Mouse (Mus musculus) cerebellum, adult 2 months (tissue): ENCODE data around the gene Inpp4a.

ENCODE experiments used
- CTCF ChIP-seq: fragments of 200-500 bp; IDR thresholded peaks from 2 replicates; pipeline ENCODE4 v1.5.1; 2011; ENCODE audit warnings: low read depth, mild to moderate bottlenecking, control low read depth, low read length, moderate library complexity, borderline replicate concordance; ENCODE audit not compliant: insufficient read depth
- POLR2A ChIP-seq: fragments of 200-500 bp; IDR thresholded peaks from 2 replicates; pipeline ENCODE4 v1.6.1; 2011; ENCODE audit warnings: low read length, control low read depth, borderline replicate concordance; ENCODE audit not compliant: insufficient read depth

DNA sequence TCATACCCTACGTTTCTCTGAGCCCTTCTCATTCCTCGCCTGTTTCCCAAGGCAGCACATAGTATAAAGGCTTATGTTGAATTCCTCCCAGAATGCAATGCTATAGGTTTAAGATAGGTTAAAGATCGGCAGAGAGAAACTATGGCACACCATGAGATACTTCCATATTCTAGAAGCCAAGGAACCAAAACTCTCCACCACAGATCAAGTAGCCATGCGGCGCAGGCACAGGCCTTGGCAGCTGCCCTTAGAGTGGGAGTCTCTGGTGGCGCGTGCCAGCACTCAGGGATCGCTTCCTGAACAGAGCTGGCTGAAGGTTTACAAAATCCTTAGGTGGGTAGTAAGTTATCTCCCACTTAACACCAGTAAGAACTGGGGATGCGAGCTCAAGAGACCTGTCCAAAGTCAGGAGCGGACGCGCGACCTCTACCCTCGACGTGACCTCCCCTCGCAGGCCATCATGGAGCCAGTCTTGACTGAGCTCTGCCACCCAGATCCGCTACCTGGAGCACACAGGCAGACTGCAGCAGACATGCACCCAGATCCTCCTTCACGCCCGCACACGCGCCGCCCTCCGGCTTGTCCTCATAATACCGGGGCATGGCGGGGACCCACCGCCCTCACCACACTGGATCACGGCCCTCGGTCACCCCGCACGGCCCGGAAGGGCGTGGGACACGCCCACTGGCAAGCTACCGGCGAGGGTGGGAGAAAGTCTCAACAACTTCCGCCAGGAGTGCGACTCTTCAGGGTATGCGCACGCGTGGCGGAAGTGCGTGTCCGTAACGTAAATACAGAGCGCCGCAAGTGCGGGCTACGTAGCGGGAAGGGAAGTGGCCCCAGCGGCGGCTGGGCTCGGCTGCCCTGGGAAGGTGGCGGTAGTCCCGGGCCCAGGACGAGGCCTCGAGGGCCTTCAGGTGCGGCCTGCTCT, 130.0 kb downstream of the Inpp4a start, which contains the start of the genes Coa5 and Unc50:
- TF ChIP-seq CTCF, result no peak
- TF ChIP-seq POLR2A, result peak; percentile 80
